Comparison of ENCODE assay signal across 8 mouse cellular contexts in the genomic region with DNA sequence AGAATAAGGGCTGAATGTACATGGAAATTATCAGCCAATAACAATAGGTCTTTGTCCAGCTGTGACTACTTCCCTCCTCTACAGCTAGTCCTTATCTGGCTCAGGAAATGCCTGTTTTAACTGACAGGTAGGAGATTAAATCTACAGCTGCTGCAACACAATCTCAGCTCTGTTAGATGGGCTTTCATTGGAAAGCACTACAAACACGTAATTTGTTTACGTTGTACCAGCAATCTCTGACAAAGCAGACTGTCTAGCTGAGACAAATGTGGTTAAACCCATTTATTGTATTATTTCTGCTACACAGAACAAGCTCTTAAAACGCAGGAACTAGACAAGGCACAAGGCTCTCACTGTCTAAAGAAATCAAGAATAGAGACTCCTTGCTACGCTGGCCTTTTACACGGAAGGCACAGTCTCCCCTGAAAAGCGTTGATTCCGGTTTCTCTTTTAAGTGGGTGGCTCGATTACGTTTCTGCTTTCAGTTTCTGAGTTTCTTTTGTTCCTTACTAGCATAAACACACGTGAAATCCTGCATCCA.
DNase-seq lines count a peak whose midpoint lies in the region; ATAC-seq and TF ChIP-seq lines count a peak whose summit lies in the region.

No protein-coding gene starts in this region.

- 55% methylated on average over 10 of the region's 10 CpGs for WGBS in liver, adult 2 months
- 52% methylated on average over 10 of the region's 10 CpGs for WGBS in limb, embryonic 11.5 days
- 25% methylated on average over 10 of the region's 10 CpGs for WGBS in midbrain, embryonic 15.5 days

- H3K36me3 ChIP-seq in liver, adult 2 months (ENCODE audit: control insufficient read depth, insufficient read depth, low read length) = no peaks in the 10 kb centered on the region
- no peaks in the 10 kb centered on the region for H3K36me3 ChIP-seq in limb, embryonic 11.5 days (ENCODE audit: control insufficient read depth, insufficient read depth, low read length)
- H3K36me3 ChIP-seq in midbrain, embryonic 15.5 days (replicated peaks) = no peaks in the 10 kb centered on the region

- H3K27ac ChIP-seq in liver, adult 2 months (replicated peaks; ENCODE audit: insufficient read depth, low read depth, low read length) = no peak overlapping the region
- peak overlapping the region; percentile 44 for H3K27ac ChIP-seq in limb, embryonic 11.5 days (replicated peaks; ENCODE audit: low read depth, low read length)
- no peak overlapping the region for H3K27ac ChIP-seq in midbrain, embryonic 15.5 days

- H3K9me3 ChIP-seq in limb, embryonic 11.5 days (ENCODE audit: control insufficient read depth, low read length) = no peaks in the 10 kb centered on the region
- H3K9me3 ChIP-seq in midbrain, embryonic 15.5 days = no peaks in the 10 kb centered on the region

- no peaks in the 10 kb centered on the region for H3K27me3 ChIP-seq in liver, adult 2 months (ENCODE audit: control insufficient read depth, insufficient read depth, low read length)
- no peaks in the 10 kb centered on the region for H3K27me3 ChIP-seq in limb, embryonic 11.5 days (ENCODE audit: control insufficient read depth, insufficient read depth, low read length)
- H3K27me3 ChIP-seq in midbrain, embryonic 15.5 days (replicated peaks) = no peaks in the 10 kb centered on the region

- H3K4me3 ChIP-seq in liver, adult 2 months (ENCODE audit: insufficient read depth, low read depth, low read length) = peak overlapping the region; percentile 43
- H3K4me3 ChIP-seq in limb, embryonic 11.5 days (ENCODE audit: low read depth, low read length) = no peak overlapping the region
- H3K4me3 ChIP-seq in midbrain, embryonic 15.5 days = no peak overlapping the region

- TF ChIP-seq POLR2A in liver, adult 2 months (IDR thresholded peaks at IDR 0.05; ENCODE audit: extremely low read depth, insufficient read depth, low read length) = no peak

- no peaks in the 10 kb centered on the region; the same call in 1 of the 2 replicates for H3K4me1 ChIP-seq in liver, adult 2 months (ENCODE audit: control insufficient read depth, insufficient read depth, low read length)
- 0 out of 2 replicates have a peak, but pooled peaks cover 3% of the 10 kb centered on the region for H3K4me1 ChIP-seq in limb, embryonic 11.5 days (ENCODE audit: control insufficient read depth, insufficient read depth, low read length)
- peaks cover 11% of the 10 kb centered on the region; the same call in 1 of the 2 replicates for H3K4me1 ChIP-seq in midbrain, embryonic 15.5 days

- no peak for TF ChIP-seq CTCF in liver, adult 2 months (IDR thresholded peaks at IDR 0.05; ENCODE audit: low read depth, low read length)

- no peaks in the 10 kb centered on the region; the same call in 1 of the 2 replicates for H3K79me2 ChIP-seq in liver, adult 2 months (ENCODE audit: control insufficient read depth, insufficient read depth, low read length)

- DNase-seq in liver, adult 2 months (ENCODE audit: extremely low read depth, low read depth, low spot score) = no peak
- no peak for DNase-seq in liver
- peak; percentile 46 for DNase-seq in forelimb bud, embryonic 11.5 days (ENCODE audit: low read depth, low spot score)
- DNase-seq in limb, embryonic 11.5 days (ENCODE audit: low spot score) = no peak
- DNase-seq in urinary bladder, postnatal 10 days (ENCODE audit: low spot score) = no peak
- DNase-seq in adrenal gland, adult 2 months = no peak

- H3K9ac ChIP-seq in liver, adult 2 months (ENCODE audit: low read depth, low read length) = no peak overlapping the region
- H3K9ac ChIP-seq in limb, embryonic 11.5 days (ENCODE audit: low read length) = no peak overlapping the region
- no peak overlapping the region for H3K9ac ChIP-seq in midbrain, embryonic 15.5 days

- ATAC-seq in limb, embryonic 11.5 days (ENCODE audit: insufficient number of reproducible peaks, low FRiP score, low TSS enrichment, low read depth) = no peak
- ATAC-seq in midbrain, embryonic 15.5 days (replicated peaks) = no peak
- no peak for ATAC-seq in erythroid progenitor cell, adult 5-6 weeks (replicated peaks; ENCODE audit: low FRiP score, poor library complexity, severe bottlenecking)

- no peak overlapping the region for H3K4me2 ChIP-seq in limb, embryonic 11.5 days (ENCODE audit: low read depth, severe bottlenecking)
- H3K4me2 ChIP-seq in midbrain, embryonic 15.5 days = peak overlapping the region; percentile 31
